Mouse (Mus musculus) embryonic facial prominence, embryonic 15.5 days (tissue): ENCODE data around the gene Nfkb2. TPM values are rescaled to one million over a fixed set of nuclear protein-coding genes. Genes with fewer than 3 reads are reported as not detected.

Source experiments
- ATAC-seq: fragments of 200-750 bp; cut with Nextera tagmentation; 2 replicates; pipeline ENCODE4 v1.8.0; 2017; ENCODE audit warnings: low read depth, moderate TSS enrichment; ENCODE audit not compliant: insufficient number of reproducible peaks, low FRiP score, low TSS enrichment
- H3K27ac ChIP-seq: fragments of 300-500 bp; sonication (generic); replicated peaks from 2 replicates; pipeline ENCODE4 v1.5.1; 2015; ENCODE audit warnings: mild to moderate bottlenecking, inconsistent platforms
- H3K27me3 ChIP-seq: fragments of 300-500 bp; sonication (generic); 2 replicates; pipeline ENCODE4 v1.6.1; 2015; ENCODE audit warnings: inconsistent platforms
- H3K36me3 ChIP-seq: fragments of 300-500 bp; sonication (generic); 2 replicates; pipeline ENCODE4 v1.6.1; 2015; ENCODE audit warnings: mild to moderate bottlenecking, inconsistent platforms
- H3K4me1 ChIP-seq: fragments of 300-500 bp; sonication (generic); 2 replicates; pipeline ENCODE4 v1.6.1; 2015; ENCODE audit warnings: inconsistent platforms
- H3K4me2 ChIP-seq: fragments of 300-500 bp; sonication (generic); replicated peaks from 2 replicates; pipeline ENCODE4 v1.6.1; 2015; ENCODE audit warnings: mild to moderate bottlenecking, inconsistent platforms
- H3K4me3 ChIP-seq: fragments of 300-500 bp; sonication (generic); replicated peaks from 2 replicates; pipeline ENCODE4 v1.5.1; 2015; ENCODE audit warnings: mild to moderate bottlenecking, inconsistent platforms
- H3K9ac ChIP-seq: fragments of 300-500 bp; sonication (generic); 2 replicates; pipeline ENCODE4 v1.6.1; 2015; ENCODE audit warnings: inconsistent platforms
- H3K9me3 ChIP-seq: fragments of 300-500 bp; sonication (generic); replicated peaks from 2 replicates; pipeline ENCODE4 v1.6.1; 2016; ENCODE audit warnings: inconsistent platforms
- WGBS: fragments of 180-500 bp; shearing (Covaris S2); methylation state at CpG from one replicate; pipeline ENCODE4 v1.1.7; 2015; 5-methylcytosine and 5-hydroxymethylcytosine counted together
- polyA plus RNA-seq: library from polyadenylated mRNA; unstranded; fragments of >200 nt; fragmentation: Nextera tagmentation; extraction: Ambion mirVana; gene quantifications from 2 replicates; pipeline ENCODE4 v1.2.1, GENCODE M21; 2015

Nfkb2 gene
- polyA plus RNA-seq, 1 experiment from 2014 or later: 15.3 TPM

DNA sequence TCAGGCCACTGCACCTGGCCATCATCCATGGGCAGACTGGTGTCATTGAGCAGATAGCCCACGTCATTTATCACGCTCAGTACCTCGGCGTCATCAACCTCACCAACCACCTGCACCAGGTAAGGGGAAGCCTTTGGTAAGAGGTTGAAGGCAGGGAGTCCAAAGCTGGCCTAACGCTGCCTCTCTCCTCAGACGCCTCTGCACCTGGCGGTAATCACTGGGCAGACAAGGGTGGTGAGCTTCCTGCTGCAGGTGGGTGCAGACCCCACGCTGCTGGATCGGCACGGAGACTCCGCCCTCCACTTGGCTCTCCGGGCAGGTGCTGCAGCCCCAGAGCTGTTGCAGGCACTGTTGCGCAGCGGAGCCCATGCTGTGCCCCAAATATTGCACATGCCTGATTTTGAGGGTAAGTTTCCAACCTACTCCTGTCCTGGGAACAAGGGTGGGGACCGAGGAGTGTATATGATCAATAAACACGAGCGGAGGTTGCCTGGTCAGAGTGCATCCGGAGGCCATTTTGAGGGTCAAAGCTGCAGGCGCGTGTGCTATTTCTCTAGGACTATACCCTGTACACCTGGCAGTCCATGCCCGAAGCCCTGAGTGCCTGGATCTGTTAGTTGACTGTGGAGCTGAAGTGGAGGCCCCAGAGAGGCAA is 5.7 kb downstream of the Nfkb2 start:
- ATAC-seq: no peak
- no peak overlapping the region for H3K4me2 ChIP-seq
- WGBS: 81% methylated on average over 21 of the region's 21 CpGs
- peaks cover 49% of the 10 kb centered on the region for H3K36me3 ChIP-seq
- no peaks in the 10 kb centered on the region for H3K9me3 ChIP-seq
- H3K27me3 ChIP-seq: peaks cover 45% of the 10 kb centered on the region
- peaks cover 28% of the 10 kb centered on the region for H3K4me1 ChIP-seq
- H3K27ac ChIP-seq: no peak overlapping the region
- no peak overlapping the region for H3K4me3 ChIP-seq
- H3K9ac ChIP-seq: no peak overlapping the region

DNA sequence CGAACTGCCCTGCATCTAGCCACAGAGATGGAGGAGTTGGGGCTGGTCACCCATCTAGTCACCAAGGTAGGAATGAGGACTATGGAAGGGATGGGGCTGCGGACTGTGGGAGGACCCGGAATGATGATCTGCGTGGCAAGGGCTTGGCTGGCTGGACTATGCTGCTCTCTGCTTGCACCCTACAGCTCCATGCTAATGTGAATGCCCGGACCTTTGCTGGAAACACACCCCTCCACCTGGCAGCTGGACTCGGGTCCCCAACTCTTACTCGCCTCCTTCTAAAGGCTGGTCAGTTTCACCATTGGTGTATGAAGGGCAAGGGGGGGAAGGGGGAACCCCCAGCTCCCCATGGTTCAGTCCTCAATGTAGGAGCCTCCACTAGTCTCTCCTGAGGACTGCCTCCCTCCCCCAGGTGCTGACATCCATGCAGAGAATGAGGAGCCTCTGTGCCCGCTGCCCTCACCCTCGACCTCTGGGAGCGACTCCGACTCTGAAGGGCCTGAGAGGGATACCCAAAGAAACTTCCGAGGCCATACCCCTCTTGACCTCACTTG is 6.3 kb downstream of the Nfkb2 start:
- Histone ChIP-seq H3K4me2 (no peak overlapping the region), H3K36me3 (peaks cover 49% of the 10 kb centered on the region), H3K9ac (no peak overlapping the region), H3K27me3 (peaks cover 51% of the 10 kb centered on the region), H3K4me3 (no peak overlapping the region), H3K27ac (no peak overlapping the region), H3K4me1 (peaks cover 28% of the 10 kb centered on the region), H3K9me3 (no peaks in the 10 kb centered on the region)
- no peak for ATAC-seq
- 90% methylated on average over 12 of the region's 12 CpGs for WGBS

DNA sequence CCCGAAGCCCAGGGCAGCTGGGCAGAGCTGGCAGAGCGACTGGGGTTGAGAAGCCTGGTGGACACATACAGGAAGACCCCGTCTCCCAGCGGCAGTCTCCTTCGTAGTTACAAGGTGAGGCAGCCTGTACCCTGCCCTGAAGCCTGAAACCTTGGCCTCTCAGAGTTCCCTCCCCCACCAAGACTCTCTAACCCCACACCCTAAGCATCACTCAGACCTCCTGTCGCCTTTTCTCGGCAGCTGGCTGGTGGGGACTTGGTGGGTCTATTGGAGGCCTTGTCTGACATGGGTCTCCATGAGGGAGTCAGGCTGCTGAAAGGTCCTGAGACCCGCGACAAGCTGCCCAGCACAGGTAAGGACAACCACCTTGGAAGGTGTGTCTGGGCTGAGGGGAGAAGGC is 7.2 kb downstream of the Nfkb2 start:
- 88% methylated on average over 9 of the region's 9 CpGs for WGBS
- Histone ChIP-seq H3K9me3 (no peaks in the 10 kb centered on the region), H3K4me1 (peaks cover 29% of the 10 kb centered on the region), H3K27ac (no peak overlapping the region), H3K4me3 (no peak overlapping the region), H3K27me3 (peaks cover 61% of the 10 kb centered on the region), H3K36me3 (peaks cover 49% of the 10 kb centered on the region), H3K9ac (no peak overlapping the region), H3K4me2 (no peak overlapping the region)
- no peak for ATAC-seq

DNA sequence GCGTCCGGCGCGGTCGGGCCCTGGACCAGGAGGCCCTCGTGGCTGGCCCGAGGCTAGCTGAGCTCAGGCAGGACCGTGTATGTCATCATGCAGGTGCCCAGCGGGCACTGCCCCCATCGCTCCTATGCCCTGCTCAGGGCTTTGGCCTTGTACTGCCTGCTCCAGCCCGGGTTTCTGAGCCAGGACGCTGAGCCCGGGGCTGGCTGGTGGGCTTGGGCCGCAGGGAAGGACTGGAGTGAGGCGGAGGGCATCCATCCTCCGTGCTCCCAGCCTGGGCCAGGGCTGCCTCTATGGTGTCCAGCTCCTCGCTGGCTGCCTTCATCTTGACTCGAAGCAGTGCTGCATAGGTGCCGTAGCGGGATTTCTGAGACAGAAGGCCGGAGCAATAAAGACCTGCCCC is 8.4 kb downstream of the Nfkb2 start:
- ATAC-seq: no peak
- Histone ChIP-seq H3K4me1 (peaks cover 40% of the 10 kb centered on the region), H3K9me3 (no peaks in the 10 kb centered on the region), H3K27me3 (peaks cover 64% of the 10 kb centered on the region), H3K4me2 (no peak overlapping the region), H3K36me3 (peaks cover 43% of the 10 kb centered on the region), H3K9ac (no peak overlapping the region), H3K27ac (no peak overlapping the region), H3K4me3 (no peak overlapping the region)
- WGBS: 87% methylated on average over 21 of the region's 21 CpGs

DNA sequence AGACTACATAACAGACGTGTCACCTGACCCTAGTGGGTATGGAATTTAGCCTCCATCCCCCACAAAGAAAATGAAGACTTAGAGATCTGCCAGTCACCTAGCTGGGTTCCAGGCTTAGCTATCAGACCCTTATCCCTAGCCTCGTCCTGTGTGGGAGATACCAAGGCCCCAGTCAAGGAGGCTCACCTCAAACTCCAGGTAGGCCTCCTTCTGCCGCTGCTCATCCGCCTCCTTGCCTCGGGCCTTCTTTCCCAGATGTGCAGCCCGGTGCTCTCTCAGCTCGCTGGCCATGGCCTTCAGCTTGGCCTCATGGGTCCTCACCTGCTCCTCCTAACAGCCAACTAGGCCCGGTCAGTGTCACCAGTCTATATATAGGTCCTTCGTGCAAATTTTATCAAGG is 9.0 kb downstream of the Nfkb2 start:
- no peaks in the 10 kb centered on the region for H3K9me3 ChIP-seq
- H3K36me3 ChIP-seq: peaks cover 38% of the 10 kb centered on the region
- WGBS: 81% methylated on average over 9 of the region's 9 CpGs
- H3K27me3 ChIP-seq: peaks cover 66% of the 10 kb centered on the region
- no peak overlapping the region for H3K4me2 ChIP-seq
- H3K4me3 ChIP-seq: no peak overlapping the region
- no peak overlapping the region for H3K27ac ChIP-seq
- peaks cover 46% of the 10 kb centered on the region for H3K4me1 ChIP-seq
- H3K9ac ChIP-seq: no peak overlapping the region
- ATAC-seq: no peak

DNA sequence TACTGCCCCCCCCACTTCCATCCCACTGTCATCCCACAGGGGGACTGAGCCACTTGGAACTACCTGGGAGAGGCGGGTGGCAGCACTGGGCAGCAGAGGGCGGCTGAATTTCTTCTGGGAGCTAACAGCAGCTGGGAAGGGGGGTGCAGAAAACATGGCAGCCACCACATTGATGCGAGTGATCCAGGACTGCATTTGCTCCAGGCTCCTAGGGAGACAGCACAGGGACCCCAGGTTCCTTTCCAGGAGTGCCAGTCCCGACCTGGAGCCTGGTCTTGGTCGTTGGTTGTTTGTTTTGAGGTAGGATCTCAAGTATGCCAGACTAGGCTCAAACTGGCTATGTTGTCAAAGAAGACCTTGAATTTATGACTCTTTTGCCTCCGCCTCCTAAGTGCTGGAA is 9.5 kb downstream of the Nfkb2 start:
- H3K9me3 ChIP-seq: no peaks in the 10 kb centered on the region
- H3K4me3 ChIP-seq: no peak overlapping the region
- peaks cover 46% of the 10 kb centered on the region for H3K4me1 ChIP-seq
- no peak overlapping the region for H3K4me2 ChIP-seq
- H3K36me3 ChIP-seq: peaks cover 33% of the 10 kb centered on the region
- ATAC-seq: no peak
- no peak overlapping the region for H3K9ac ChIP-seq
- peaks cover 68% of the 10 kb centered on the region for H3K27me3 ChIP-seq
- H3K27ac ChIP-seq: no peak overlapping the region
- WGBS: 70% methylated on average over 6 of the region's 6 CpGs

DNA sequence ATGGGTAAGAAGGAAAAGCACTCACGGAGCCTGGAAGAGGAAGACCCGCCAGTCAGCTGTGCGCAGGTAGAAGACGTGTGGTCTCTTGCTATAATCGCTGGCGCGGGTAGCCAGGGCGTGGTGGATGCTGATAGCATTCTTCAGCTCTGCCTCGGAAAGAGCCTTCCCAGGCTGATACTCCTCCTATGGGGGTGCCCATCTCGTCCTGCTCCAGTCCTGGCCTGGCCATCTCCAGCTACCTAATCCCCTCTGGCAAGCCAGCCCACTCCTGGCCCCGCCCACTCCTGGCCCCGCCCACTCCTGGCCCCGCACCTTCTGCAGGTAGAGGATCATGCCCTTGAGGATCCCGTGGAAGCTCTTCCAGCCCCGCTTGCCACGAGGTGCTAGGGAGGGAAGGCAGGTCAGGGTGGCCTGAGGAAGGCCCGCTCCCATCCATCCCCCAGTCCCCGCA is 10.1 kb downstream of the Nfkb2 start:
- Histone ChIP-seq H3K4me1 (peaks cover 46% of the 10 kb centered on the region), H3K4me2 (no peak overlapping the region), H3K27ac (no peak overlapping the region), H3K36me3 (peaks cover 32% of the 10 kb centered on the region), H3K4me3 (no peak overlapping the region), H3K27me3 (peaks cover 74% of the 10 kb centered on the region), H3K9me3 (no peaks in the 10 kb centered on the region), H3K9ac (no peak overlapping the region)
- 14% methylated on average over 18 of the region's 18 CpGs for WGBS
- no peak for ATAC-seq

DNA sequence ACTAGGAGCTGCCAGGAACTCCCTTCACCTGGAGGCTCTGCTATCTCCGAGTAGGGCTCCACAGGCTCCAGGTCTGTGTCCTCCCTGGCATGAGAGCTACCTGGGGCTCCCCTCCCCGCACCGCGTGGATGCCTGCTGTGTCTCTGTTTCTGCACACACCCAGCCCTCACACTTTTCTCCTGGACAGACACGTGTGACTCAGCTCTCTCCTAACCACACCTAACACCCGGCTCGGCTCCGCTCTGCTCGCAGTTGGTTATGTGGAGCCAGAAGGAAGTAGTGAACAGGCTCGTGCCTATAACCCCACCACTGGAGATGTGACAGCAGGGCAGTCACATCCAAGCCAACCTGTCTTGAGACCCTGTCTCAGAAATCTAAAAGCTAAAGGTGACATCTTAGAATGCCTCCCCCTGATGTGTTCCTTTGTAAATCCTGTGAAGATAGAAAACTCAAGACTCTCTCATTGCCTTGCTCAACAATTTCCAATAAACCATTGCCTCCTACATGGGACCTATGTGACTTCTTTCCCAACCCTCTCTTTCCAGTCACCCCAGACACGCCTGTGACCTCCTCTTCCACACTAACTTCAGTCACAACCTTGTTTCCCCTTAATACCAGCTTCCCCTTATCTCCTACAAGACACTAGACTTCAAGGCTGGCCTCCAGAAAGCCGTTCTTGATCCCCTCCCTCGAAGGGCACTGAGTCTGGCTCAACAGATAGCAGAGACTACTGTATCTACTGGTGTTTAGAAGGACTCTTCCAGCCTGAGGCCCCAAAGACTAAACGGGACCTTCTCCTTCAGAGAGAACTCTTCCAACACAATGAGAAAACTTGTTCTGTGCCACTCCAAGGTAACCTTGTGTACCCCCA is 11.0 kb downstream of the Nfkb2 start:
- H3K4me3 ChIP-seq: no peak overlapping the region
- 35% methylated on average over 14 of the region's 14 CpGs for WGBS
- ATAC-seq: no peak

DNA sequence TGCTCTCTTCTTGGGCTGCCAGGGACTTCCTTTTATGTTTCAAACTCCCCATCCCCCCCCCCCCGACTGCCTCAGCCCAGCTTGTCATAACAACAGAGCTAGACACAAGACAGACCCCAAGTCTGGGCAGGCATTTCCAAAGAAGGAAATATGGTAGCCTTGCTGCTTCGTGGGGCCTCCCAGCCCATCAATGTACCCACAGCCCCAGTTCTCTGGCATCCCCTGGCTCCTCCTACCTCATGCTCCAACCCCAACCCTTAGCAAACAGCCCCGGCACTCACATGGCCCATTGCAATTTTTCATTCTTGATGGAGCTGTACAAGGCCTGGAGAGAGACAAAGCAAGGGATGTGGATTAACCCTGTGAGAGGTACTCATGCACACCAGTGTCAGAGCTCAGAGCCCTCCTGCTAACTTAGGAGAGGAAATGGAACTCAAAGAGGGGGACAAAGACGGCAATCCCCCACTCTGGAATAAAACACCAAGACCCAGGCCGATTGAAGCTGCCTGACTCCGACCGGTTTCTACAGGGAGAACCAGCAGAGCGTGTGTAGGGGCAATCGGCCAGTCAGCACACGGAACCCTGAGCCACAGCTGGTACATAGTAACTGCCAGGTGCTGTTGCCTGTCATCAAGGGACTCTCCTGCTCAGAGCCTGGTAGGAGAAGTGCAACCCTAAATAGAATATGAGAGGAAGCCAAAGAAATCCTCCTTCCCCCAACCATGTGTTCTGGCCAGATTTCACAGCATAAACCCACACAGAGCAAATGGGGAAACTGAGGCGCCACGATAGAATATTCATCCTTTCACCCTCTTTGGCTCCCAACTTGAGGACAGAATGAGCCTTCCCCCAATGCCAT is 11.9 kb downstream of the Nfkb2 start:
- ATAC-seq: no peak
- Histone ChIP-seq H3K27ac (no peak overlapping the region), H3K4me2 (no peak overlapping the region), H3K9ac (no peak overlapping the region), H3K36me3 (peaks cover 18% of the 10 kb centered on the region), H3K4me3 (0 out of 2 replicates have a peak overlapping the region, but pooled peaks have one; percentile 54), H3K27me3 (peaks cover 88% of the 10 kb centered on the region), H3K4me1 (peaks cover 48% of the 10 kb centered on the region), H3K9me3 (no peaks in the 10 kb centered on the region)
- 49% methylated on average over 12 of the region's 12 CpGs for WGBS

More for the DNA sequence above, 11.0 kb downstream of the Nfkb2 start:
- peaks cover 79% of the 10 kb centered on the region for H3K27me3 ChIP-seq
- no peak overlapping the region for H3K4me2 ChIP-seq
- H3K4me1 ChIP-seq: peaks cover 47% of the 10 kb centered on the region
- H3K9me3 ChIP-seq: no peaks in the 10 kb centered on the region
- peaks cover 27% of the 10 kb centered on the region for H3K36me3 ChIP-seq
- no peak overlapping the region for H3K9ac ChIP-seq
- H3K27ac ChIP-seq: no peak overlapping the region

DNA sequence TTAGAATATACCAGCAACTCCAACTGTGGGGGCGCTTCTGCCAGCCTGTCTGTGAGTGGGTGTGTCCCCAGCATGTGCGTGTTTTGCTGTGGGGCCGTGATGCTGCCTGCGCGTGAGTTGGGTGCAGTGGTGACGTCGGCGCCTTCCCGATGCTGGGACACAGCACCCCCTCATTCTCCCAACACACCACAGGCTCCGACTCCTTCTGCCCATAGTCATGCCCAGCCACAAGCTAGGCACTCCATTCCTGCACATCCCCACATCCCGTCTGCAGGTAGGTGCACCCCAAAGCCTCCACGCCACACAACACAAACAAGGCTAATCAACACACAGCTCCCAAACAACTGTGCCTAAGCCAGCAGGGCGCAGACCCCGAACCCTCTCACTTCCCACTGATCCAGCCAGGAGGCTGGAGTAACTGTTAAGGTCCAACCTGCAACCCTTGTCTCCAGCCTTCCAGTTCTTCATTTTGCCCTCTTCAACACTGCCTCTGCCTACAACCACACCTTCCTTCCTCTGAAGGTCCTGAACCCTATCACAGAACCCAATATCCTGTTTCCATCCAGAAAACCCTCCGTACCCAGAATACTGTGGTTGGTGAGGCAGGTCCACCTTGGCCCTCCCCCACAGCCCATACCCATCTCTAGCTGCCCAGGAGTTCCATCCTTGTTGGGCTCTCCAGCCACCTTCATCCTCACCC is 12.9 kb downstream of the Nfkb2 start:
- peaks cover 57% of the 10 kb centered on the region for H3K4me1 ChIP-seq
- H3K36me3 ChIP-seq: peaks cover 8% of the 10 kb centered on the region
- ATAC-seq: no peak
- H3K9ac ChIP-seq: no peak overlapping the region; the same call in 1 of the 2 replicates
- peak overlapping the region; percentile 54 for H3K4me3 ChIP-seq
- no peaks in the 10 kb centered on the region for H3K9me3 ChIP-seq
- peaks cover 97% of the 10 kb centered on the region for H3K27me3 ChIP-seq
- H3K27ac ChIP-seq: no peak overlapping the region
- WGBS: 25% methylated on average over 15 of the region's 15 CpGs
- peak overlapping the region; percentile 83 for H3K4me2 ChIP-seq
